Mouse (Mus musculus) midbrain, embryonic 15.5 days (tissue): ENCODE measurements around the gene Esrrg. TPM values are rescaled to one million over a fixed set of nuclear protein-coding genes. Genes with fewer than 3 reads are reported as not detected.

Experiments used
- ATAC-seq: fragments of 200-750 bp; cut with Nextera tagmentation; replicated peaks from 2 replicates; pipeline ENCODE4 v1.8.0; 2017; ENCODE audit warnings: moderate TSS enrichment
- H3K27ac ChIP-seq: fragments of 300-500 bp; sonication (generic); 2 replicates; pipeline ENCODE4 v1.5.1; 2015; ENCODE audit warnings: mild to moderate bottlenecking, inconsistent platforms
- H3K27me3 ChIP-seq: fragments of 300-500 bp; sonication (generic); replicated peaks from 2 replicates; pipeline ENCODE4 v1.6.1; 2015; ENCODE audit warnings: inconsistent platforms
- H3K36me3 ChIP-seq: fragments of 300-500 bp; sonication (generic); replicated peaks from 2 replicates; pipeline ENCODE4 v1.6.1; 2015; ENCODE audit warnings: inconsistent platforms
- H3K4me1 ChIP-seq: fragments of 300-500 bp; sonication (generic); 2 replicates; pipeline ENCODE4 v1.6.1; 2015; ENCODE audit warnings: inconsistent platforms
- H3K4me2 ChIP-seq: fragments of 300-500 bp; sonication (generic); 2 replicates; pipeline ENCODE4 v1.6.1; 2015; ENCODE audit warnings: inconsistent platforms, mild to moderate bottlenecking, moderate library complexity
- H3K4me3 ChIP-seq: fragments of 300-500 bp; sonication (generic); 2 replicates; pipeline ENCODE4 v1.5.1; 2015; ENCODE audit warnings: mild to moderate bottlenecking, inconsistent platforms
- H3K9ac ChIP-seq: fragments of 300-500 bp; sonication (generic); 2 replicates; pipeline ENCODE4 v1.6.1; 2015; ENCODE audit warnings: mild to moderate bottlenecking, inconsistent platforms
- H3K9me3 ChIP-seq: fragments of 300-500 bp; sonication (generic); 2 replicates; pipeline ENCODE4 v1.6.1; 2016; ENCODE audit warnings: inconsistent platforms
- WGBS: fragments of 180-500 bp; shearing (Covaris S2); methylation state at CpG from one replicate; pipeline ENCODE4 v1.1.7; 2015; ENCODE audit warnings: mixed read lengths; 5-methylcytosine and 5-hydroxymethylcytosine counted together
- polyA plus RNA-seq: library from polyadenylated mRNA; unstranded; fragments of >200 nt; fragmentation: Nextera tagmentation; extraction: Ambion mirVana; gene quantifications from 2 replicates; pipeline ENCODE4 v1.2.1, GENCODE M21; 2015

Gene Esrrg
- polyA plus RNA-seq, 1 experiment from 2014 or later, result 29.0 TPM

DNA sequence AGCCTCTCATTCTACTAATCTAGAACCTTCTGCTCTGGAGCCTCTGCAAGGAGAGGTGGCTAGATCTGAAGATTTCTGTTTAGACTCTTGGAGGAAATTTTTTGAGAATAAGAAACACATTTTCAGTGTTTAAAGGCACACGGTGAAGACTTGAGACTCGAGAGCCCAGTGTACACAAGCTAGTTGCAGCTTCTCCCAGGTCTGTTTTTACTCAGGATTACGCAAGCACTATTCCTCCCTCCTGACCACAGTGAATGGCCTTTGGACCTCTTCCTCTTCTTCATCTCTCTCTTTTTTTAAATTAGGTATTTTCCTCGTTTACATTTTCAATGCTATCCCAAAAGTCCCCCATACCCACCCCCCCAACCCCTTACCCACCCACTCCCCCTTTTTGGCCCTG, 122.6 kb downstream of the Esrrg start:
- Histone ChIP-seq H3K9me3 (no peaks in the 10 kb centered on the region), H3K36me3 (no peaks in the 10 kb centered on the region), H3K27me3 (no peaks in the 10 kb centered on the region), H3K4me3 (no peak overlapping the region), H3K4me1 (no peaks in the 10 kb centered on the region), H3K27ac (no peak overlapping the region), H3K9ac (no peak overlapping the region), H3K4me2 (no peak overlapping the region)
- no peak for ATAC-seq
- 90% methylated on average over 4 of the region's 4 CpGs for WGBS

DNA sequence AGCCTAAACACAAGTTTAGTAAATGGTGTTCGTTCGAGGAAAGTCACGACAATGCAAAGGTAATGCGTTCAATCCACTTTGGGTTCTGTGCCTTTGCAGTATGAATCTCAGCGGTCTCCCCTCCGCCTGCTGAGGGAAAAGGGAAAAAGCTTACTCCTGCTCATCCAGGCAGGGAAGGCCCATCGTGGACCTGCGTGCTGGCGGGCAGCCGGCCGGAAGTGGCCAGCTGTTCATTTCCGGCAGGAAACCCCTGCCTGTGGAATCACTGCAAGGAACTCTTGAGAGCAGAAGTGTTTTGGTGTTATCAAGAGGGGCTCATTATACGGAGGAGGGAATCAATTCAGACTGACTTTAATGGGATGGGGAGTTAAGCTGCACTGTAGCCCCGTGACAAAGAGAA, 127.9 kb downstream of the Esrrg start:
- no peaks in the 10 kb centered on the region for H3K36me3 ChIP-seq
- H3K9me3 ChIP-seq, result no peaks in the 10 kb centered on the region
- ATAC-seq, result no peak
- no peak overlapping the region for H3K27ac ChIP-seq
- no peaks in the 10 kb centered on the region for H3K4me1 ChIP-seq
- WGBS, result 47% methylated on average over 14 of the region's 14 CpGs
- H3K4me3 ChIP-seq, result no peak overlapping the region
- no peak overlapping the region for H3K4me2 ChIP-seq
- no peaks in the 10 kb centered on the region for H3K27me3 ChIP-seq
- H3K9ac ChIP-seq, result no peak overlapping the region

DNA sequence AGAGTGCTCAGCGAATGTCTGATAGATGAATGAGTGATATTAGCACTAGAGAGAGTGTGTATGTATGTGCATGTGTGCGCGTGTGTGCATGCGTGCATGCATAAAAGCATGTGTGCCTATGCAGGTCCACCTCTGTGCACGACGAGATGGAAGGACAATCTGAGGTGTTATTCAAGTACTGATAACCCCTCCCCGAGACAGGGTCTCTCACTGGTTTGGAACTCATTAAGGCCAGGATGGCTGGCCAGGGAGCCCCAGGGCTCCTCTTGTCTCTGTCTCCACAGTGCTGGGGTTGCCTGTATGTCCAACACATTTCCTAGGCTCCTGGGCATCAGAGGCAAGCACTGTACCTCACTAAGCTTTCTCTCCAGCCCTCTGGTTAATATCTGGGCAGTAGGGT, 128.7 kb downstream of the Esrrg start:
- H3K27ac ChIP-seq, result no peak overlapping the region
- no peaks in the 10 kb centered on the region for H3K4me1 ChIP-seq
- no peak overlapping the region for H3K4me3 ChIP-seq
- H3K9me3 ChIP-seq, result no peaks in the 10 kb centered on the region
- no peaks in the 10 kb centered on the region for H3K27me3 ChIP-seq
- ATAC-seq, result no peak
- no peak overlapping the region for H3K4me2 ChIP-seq
- no peak overlapping the region for H3K9ac ChIP-seq
- no peaks in the 10 kb centered on the region for H3K36me3 ChIP-seq
- WGBS, result 88% methylated on average over 7 of the region's 7 CpGs

DNA sequence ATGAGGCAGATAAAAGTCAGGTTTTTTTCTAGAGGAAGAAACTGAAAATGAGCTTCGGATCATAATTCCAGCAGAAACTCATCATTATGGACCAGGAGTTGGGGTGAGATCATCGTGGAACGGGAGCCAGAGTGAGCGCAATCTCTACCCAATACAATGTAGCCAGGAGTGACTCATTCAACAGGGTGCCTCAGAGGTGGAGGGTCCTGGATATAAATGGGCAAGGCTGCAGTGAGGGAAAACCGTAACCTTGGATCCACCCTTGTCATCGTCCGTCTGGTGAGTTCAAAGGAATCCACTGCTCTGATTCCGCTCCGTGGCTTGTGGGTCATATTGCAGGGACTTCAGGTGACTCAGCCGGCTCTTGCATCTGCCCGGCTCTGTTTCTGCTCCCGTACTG, 131.9 kb downstream of the Esrrg start:
- H3K4me2 ChIP-seq, result no peak overlapping the region
- H3K9ac ChIP-seq, result no peak overlapping the region
- H3K27me3 ChIP-seq, result no peaks in the 10 kb centered on the region
- H3K4me1 ChIP-seq, result no peaks in the 10 kb centered on the region
- no peak overlapping the region for H3K4me3 ChIP-seq
- 91% methylated on average over 12 of the region's 12 CpGs for WGBS
- no peak overlapping the region for H3K27ac ChIP-seq
- H3K36me3 ChIP-seq, result no peaks in the 10 kb centered on the region
- H3K9me3 ChIP-seq, result peaks cover under 1% of the 10 kb centered on the region; the same call in 1 of the 2 replicates
- ATAC-seq, result no peak

DNA sequence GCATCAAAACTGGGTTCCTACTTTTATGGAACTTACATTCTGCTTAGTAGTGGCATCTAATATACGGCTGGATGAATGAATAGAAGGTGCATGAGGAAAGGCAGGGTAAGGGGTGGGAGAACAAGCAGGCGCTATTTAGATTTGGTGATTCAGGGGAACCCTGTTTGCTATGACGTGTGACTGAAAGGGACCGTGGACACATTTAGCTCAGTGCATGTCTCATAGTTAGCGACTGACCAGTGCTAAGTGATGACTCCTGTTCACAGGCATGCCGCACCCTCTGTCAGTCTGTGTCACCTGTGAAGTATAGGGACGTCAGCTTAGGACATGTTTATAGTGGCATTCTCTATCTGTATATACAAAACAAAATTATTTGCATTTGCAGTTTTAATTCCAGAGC, 132.7 kb downstream of the Esrrg start:
- no peak for ATAC-seq
- Histone ChIP-seq H3K27ac (no peak overlapping the region), H3K4me2 (no peak overlapping the region), H3K4me3 (no peak overlapping the region), H3K9me3 (peaks cover 2% of the 10 kb centered on the region; the same call in 1 of the 2 replicates), H3K9ac (no peak overlapping the region), H3K4me1 (no peaks in the 10 kb centered on the region), H3K27me3 (no peaks in the 10 kb centered on the region), H3K36me3 (no peaks in the 10 kb centered on the region)
- 91% methylated on average over 7 of the region's 7 CpGs for WGBS

DNA sequence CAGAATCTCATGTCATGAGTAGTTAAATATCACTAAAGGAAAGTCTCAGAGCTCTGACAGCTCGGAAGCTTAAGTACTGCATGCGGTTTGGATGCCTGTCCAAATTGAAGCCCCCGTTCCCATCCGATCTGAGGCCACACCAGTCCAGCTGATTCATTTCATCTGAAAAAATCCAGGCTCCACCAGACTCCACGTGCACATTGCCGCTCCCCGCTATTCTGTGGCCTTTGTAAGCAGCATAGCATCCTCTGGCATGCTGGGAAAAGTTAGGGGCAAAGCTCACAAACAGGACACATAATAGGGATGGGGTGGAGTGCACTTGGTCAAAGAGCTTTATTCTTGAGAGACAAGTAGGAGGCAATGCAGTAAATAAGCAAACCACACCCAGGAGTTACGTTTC, 133.5 kb downstream of the Esrrg start:
- H3K4me3 ChIP-seq, result no peak overlapping the region
- H3K4me1 ChIP-seq, result no peaks in the 10 kb centered on the region
- H3K36me3 ChIP-seq, result no peaks in the 10 kb centered on the region
- H3K9ac ChIP-seq, result no peak overlapping the region
- ATAC-seq, result no peak
- no peaks in the 10 kb centered on the region for H3K27me3 ChIP-seq
- peaks cover 2% of the 10 kb centered on the region; the same call in 1 of the 2 replicates for H3K9me3 ChIP-seq
- H3K4me2 ChIP-seq, result no peak overlapping the region
- H3K27ac ChIP-seq, result no peak overlapping the region
- WGBS, result 59% methylated on average over 8 of the region's 8 CpGs

DNA sequence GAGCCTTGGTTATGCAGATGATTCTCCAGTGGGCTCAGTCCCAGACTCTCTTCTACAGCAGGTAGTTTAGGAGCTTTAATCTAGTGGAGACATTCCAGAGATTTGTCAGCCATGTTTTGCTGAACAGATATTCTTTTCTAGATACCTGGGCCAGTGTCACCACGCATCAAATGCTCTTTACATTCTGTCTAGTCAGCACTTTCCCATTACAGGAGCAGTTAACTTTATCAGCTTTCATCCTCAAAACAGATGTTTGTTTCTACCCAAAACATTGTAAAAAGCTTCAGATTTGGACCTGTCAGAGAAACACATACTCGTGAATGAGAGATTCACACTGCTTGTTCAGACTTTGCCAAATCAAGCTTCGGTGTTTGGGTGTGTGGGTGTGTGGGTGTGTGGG, 140.7 kb downstream of the Esrrg start:
- no peak overlapping the region for H3K9ac ChIP-seq
- no peak overlapping the region for H3K27ac ChIP-seq
- H3K9me3 ChIP-seq, result peaks cover 2% of the 10 kb centered on the region; the same call in 1 of the 2 replicates
- H3K4me2 ChIP-seq, result no peak overlapping the region
- no peak overlapping the region for H3K4me3 ChIP-seq
- 93% methylated on average over 3 of the region's 3 CpGs for WGBS
- no peaks in the 10 kb centered on the region for H3K4me1 ChIP-seq
- ATAC-seq, result no peak
- H3K36me3 ChIP-seq, result no peaks in the 10 kb centered on the region
- H3K27me3 ChIP-seq, result no peaks in the 10 kb centered on the region

DNA sequence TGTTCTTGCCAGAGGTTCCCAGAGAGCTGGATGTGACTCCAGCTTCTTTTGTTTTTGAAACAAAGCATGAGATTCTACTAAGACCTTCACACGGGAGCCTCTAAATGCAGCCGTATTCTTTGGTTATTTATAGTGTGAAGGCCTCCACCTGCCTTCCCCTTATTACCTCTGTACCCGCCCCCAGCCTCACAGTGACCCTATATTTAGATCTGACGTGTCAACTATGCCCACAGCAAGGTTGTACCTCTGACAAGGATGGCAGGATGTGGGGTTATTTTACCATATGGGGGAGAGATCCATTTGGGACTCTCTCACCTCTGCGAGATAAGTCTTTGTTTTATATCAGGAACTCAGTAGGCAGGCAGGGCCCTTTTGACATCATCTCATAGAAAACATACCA, 141.3 kb downstream of the Esrrg start:
- H3K4me2 ChIP-seq, result no peak overlapping the region
- H3K36me3 ChIP-seq, result no peaks in the 10 kb centered on the region
- no peaks in the 10 kb centered on the region for H3K4me1 ChIP-seq
- no peak overlapping the region for H3K4me3 ChIP-seq
- H3K27me3 ChIP-seq, result no peaks in the 10 kb centered on the region
- no peak for ATAC-seq
- H3K9me3 ChIP-seq, result peaks cover 2% of the 10 kb centered on the region; the same call in 1 of the 2 replicates
- WGBS, result 58% methylated on average over 5 of the region's 5 CpGs
- no peak overlapping the region for H3K9ac ChIP-seq
- H3K27ac ChIP-seq, result no peak overlapping the region

DNA sequence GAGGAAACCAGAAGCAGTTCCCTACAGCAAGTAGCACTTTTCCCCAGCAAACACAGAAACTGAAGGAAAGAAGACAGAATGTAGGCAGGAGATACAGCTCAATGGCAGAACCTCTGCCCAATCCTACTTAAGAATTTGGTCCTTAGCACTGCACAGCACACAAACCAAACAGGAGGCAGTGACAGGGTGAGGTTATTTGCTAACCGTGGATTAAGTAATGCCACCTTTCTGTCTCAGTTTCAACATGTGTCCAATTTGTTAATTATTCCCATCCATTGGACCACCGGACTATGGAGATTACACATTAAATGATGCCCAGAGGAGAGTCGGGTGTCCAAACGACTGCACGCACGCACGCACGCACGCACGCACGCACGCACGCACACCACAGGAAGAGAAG, 146.9 kb downstream of the Esrrg start:
- H3K4me3 ChIP-seq, result no peak overlapping the region
- H3K27me3 ChIP-seq, result no peaks in the 10 kb centered on the region
- WGBS, result 81% methylated on average over 13 of the region's 13 CpGs
- no peak overlapping the region for H3K9ac ChIP-seq
- H3K36me3 ChIP-seq, result no peaks in the 10 kb centered on the region
- no peak for ATAC-seq
- no peak overlapping the region for H3K27ac ChIP-seq
- H3K9me3 ChIP-seq, result no peaks in the 10 kb centered on the region
- H3K4me1 ChIP-seq, result no peaks in the 10 kb centered on the region
- H3K4me2 ChIP-seq, result no peak overlapping the region

DNA sequence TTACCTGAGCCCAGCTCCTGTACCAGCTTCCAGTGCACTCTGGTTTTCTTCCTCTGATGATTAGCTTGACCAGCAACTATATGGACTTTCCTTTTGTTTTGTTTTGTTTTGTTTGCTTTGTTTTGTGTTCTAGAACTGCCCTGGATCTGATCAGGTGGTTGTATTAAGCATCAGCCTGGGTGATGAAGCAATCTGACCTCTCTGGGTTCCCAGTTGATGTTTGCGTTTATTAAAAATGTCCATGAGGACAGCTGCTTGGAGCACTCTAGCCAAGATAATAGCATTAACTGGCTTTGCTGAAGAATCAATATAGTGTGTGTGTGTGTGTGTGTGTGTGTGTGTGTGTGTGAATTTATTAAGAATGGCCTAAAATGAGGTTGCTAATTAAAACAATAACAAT, 149.4 kb downstream of the Esrrg start:
- no peaks in the 10 kb centered on the region for H3K36me3 ChIP-seq
- no peak overlapping the region for H3K9ac ChIP-seq
- no peak overlapping the region for H3K4me2 ChIP-seq
- H3K9me3 ChIP-seq, result no peaks in the 10 kb centered on the region
- 53% methylated on average over 1 of the region's 1 CpGs for WGBS
- no peak overlapping the region for H3K27ac ChIP-seq
- no peak overlapping the region for H3K4me3 ChIP-seq
- no peaks in the 10 kb centered on the region for H3K27me3 ChIP-seq
- no peak for ATAC-seq
- H3K4me1 ChIP-seq, result no peaks in the 10 kb centered on the region

DNA sequence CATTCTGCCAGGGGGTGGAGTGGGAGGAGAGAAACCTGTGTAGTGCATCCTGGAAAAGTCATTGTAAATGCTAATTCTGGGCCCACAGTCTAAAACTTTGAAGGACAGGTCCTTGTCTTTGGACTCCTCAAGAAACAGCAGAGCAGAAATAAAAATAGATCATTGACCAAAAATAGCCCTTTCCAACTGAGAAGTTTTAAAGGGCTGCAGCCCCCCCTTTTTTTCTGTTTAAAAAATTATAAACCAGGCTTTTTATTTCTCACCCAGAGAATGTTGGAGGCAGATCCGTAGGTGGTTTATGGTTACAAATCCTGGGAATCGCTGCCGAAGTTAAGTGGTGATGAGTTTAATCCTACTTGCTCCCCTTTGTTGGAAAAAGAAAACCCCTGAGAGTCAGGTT, 150.0 kb downstream of the Esrrg start:
- H3K27ac ChIP-seq, result no peak overlapping the region
- H3K27me3 ChIP-seq, result no peaks in the 10 kb centered on the region
- ATAC-seq, result no peak
- WGBS, result 36% methylated on average over 3 of the region's 3 CpGs
- H3K36me3 ChIP-seq, result no peaks in the 10 kb centered on the region
- no peak overlapping the region for H3K4me2 ChIP-seq
- no peak overlapping the region for H3K4me3 ChIP-seq
- no peaks in the 10 kb centered on the region for H3K4me1 ChIP-seq
- H3K9me3 ChIP-seq, result no peaks in the 10 kb centered on the region
- H3K9ac ChIP-seq, result no peak overlapping the region

DNA sequence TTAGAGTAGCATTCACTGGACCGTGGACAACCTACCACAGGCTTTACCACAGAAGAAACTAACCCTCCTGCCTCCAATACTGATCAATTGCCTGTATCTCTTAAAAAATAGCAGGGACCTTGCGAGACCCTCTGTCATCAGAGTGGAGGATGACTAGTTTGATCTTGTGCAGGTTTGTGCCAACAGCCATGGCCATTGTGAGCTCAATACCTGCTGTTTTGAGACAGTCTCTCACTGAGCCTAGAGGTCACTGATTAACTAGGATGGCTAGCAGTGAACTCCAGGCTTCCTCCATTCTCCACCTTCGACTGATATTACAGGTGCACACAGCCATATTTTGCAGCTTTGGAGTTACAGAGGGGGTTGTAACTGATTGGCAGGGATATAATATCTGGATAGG, 150.9 kb downstream of the Esrrg start:
- Histone ChIP-seq H3K4me2 (no peak overlapping the region), H3K36me3 (no peaks in the 10 kb centered on the region), H3K9me3 (no peaks in the 10 kb centered on the region), H3K4me1 (no peaks in the 10 kb centered on the region), H3K27me3 (no peaks in the 10 kb centered on the region), H3K4me3 (no peak overlapping the region), H3K9ac (no peak overlapping the region), H3K27ac (no peak overlapping the region)
- 86% methylated on average over 3 of the region's 3 CpGs for WGBS
- ATAC-seq, result no peak

DNA sequence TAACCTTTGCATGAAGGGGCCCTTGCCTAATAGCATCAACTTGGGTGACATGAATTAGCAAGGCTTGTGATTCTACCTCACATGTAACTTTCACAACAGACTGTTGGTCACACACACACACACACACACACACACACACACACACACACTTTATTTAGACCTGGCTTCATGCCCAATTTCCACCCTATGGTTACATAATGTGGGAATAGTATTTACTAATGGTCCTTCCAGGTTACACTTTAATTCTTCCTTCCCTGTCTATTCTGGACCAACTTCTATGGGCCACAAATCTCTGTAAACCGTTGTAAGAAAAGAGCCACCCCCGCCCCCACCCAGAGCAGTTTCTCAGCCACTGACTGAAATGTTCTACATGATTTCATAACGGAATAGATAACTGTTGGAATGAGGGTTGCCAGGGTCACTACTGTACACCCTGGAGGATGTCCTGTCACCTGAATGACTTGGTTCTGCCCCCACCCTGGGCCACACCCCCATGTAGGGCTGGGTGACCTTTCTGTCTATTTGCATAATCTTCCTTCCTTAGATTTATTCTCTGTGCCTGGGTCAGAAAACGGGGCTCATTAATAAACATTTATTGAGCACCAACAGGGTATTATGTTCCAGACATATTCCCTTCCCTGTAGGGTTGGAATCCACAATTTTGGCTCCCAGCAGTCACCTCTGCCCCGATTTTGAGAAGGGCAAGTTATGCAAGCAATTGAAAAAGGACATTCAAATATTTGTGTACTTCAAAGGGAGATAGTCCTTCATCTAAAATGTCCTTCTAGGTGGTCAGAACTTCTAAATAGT, 154.3 kb downstream of the Esrrg start:
- no peak for ATAC-seq
- H3K9ac ChIP-seq, result no peak overlapping the region
- no peaks in the 10 kb centered on the region for H3K27me3 ChIP-seq

More for the DNA sequence above, 154.3 kb downstream of the Esrrg start:
- Histone ChIP-seq H3K9me3 (no peaks in the 10 kb centered on the region), H3K27ac (no peak overlapping the region), H3K4me3 (no peak overlapping the region), H3K4me1 (no peaks in the 10 kb centered on the region), H3K36me3 (no peaks in the 10 kb centered on the region), H3K4me2 (no peak overlapping the region)
- WGBS, result 69% methylated on average over 5 of the region's 5 CpGs
